ENCODE assay signal across 7 mouse cellular contexts in the genomic region with DNA sequence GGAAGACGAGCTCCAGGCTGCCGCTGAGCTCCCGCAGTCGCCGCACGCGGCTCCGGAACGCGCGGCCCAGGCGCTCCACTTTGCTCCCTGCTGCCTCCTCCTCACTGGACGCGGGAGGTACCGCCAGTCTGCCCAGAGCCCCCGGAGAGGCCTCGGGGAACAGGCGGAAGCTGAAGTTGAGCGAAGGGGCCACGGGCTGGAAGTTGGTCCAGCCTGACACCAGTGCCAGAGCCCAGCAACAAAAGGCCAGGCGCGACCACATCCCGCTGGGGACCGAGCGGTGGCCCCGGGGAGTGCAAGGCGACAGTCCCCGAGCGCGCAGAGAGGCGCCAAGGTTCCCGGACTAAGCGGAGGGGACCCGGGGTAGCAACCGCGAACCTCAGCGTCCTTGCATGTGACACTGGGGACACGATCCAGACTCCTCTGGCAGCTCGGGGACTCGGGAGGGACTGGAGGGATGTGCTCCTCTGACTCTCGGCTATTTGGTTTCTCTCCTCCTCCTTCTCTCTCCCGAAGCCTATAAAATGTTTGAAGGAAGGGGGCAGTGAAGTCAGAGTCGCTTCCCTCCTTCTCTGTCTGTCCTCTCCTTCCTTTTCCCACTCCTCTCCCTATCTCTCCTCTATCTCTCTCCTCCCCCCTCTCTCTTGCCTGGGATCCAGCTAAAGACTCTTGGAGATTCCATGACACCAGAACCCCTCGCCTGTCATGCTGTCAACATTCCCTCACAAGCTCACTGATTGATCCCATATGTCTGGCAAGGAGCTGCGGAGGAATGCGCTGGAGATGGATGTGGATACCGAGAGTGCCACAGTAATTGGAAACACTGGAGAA. TPM values are rescaled to one million over a fixed set of nuclear protein-coding genes. Genes with fewer than 3 reads are reported as not detected.
DNase-seq lines count a peak whose midpoint lies in the region; ATAC-seq and TF ChIP-seq lines count a peak whose summit lies in the region.

TSS of gene Svep1 (minus strand) at position 745 of the 831 bp plus-strand sequence.

- TF ChIP-seq POLR2A in bone marrow, adult 2 months (IDR thresholded peaks at IDR 0.05; ENCODE audit: borderline replicate concordance, control insufficient read depth, low read depth, low read length), result no peak

- peak within 1 kb of the TSS; percentile 7 for H3K4me3 ChIP-seq in bone marrow, adult 2 months (replicated peaks; ENCODE audit: control insufficient read depth, low read depth, low read length)
- peak within 1 kb of the TSS; percentile 66 for H3K4me3 ChIP-seq in embryonic facial prominence, embryonic 15.5 days (replicated peaks)
- H3K4me3 ChIP-seq in heart, postnatal 0 days (ENCODE audit: low read depth, low read length), result peak within 1 kb of the TSS; percentile 62
- peak within 1 kb of the TSS; percentile 64 for H3K4me3 ChIP-seq in stomach, embryonic 16.5 days (replicated peaks; ENCODE audit: low read length)

- peak; percentile 71 for ATAC-seq in embryonic facial prominence, embryonic 15.5 days (ENCODE audit: insufficient number of reproducible peaks, low FRiP score, low TSS enrichment, low read depth)
- peak; percentile 57 for ATAC-seq in heart, postnatal 0 days (ENCODE audit: insufficient read depth, low read depth)
- peak; percentile 21; the same call in 1 of the 2 replicates for ATAC-seq in megakaryocyte, adult 5-6 weeks (ENCODE audit: poor library complexity, severe bottlenecking)
- peak; percentile 76; the same call in 1 of the 2 replicates for ATAC-seq in stomach, embryonic 16.5 days (ENCODE audit: insufficient read depth, low FRiP score)

- H3K9ac ChIP-seq in embryonic facial prominence, embryonic 15.5 days, result peak within 1 kb of the TSS; percentile 63
- 0 out of 2 replicates have a peak within 1 kb of the TSS, but pooled peaks have one; percentile 25 for H3K9ac ChIP-seq in heart, postnatal 0 days (replicated peaks; ENCODE audit: low read depth, low read length)
- peak within 1 kb of the TSS; percentile 82 for H3K9ac ChIP-seq in stomach, embryonic 16.5 days (ENCODE audit: low read length)

- peak within 1 kb of the TSS; percentile 33; the same call in 1 of the 2 replicates for H3K27ac ChIP-seq in bone marrow, adult 2 months (ENCODE audit: control insufficient read depth, insufficient read depth, low read depth, low read length, poor library complexity)
- H3K27ac ChIP-seq in embryonic facial prominence, embryonic 15.5 days (replicated peaks), result peak within 1 kb of the TSS; percentile 90
- peak within 1 kb of the TSS; percentile 59 for H3K27ac ChIP-seq in heart, postnatal 0 days (ENCODE audit: low read depth)
- peak within 1 kb of the TSS; percentile 79 for H3K27ac ChIP-seq in stomach, embryonic 16.5 days (ENCODE audit: low read length)

- no peaks in the 10 kb centered on the region for H3K36me3 ChIP-seq in embryonic facial prominence, embryonic 15.5 days
- H3K36me3 ChIP-seq in heart, postnatal 0 days (replicated peaks; ENCODE audit: control insufficient read depth, insufficient read depth, low read length), result no peaks in the 10 kb centered on the region
- no peaks in the 10 kb centered on the region for H3K36me3 ChIP-seq in stomach, embryonic 16.5 days (ENCODE audit: control insufficient read depth, insufficient read depth, low read length)

- H3K4me1 ChIP-seq in bone marrow, adult 2 months (ENCODE audit: control insufficient read depth, insufficient read depth, low read length), result no peaks in the 10 kb centered on the region
- H3K4me1 ChIP-seq in embryonic facial prominence, embryonic 15.5 days, result peaks cover 24% of the 10 kb centered on the region
- no peaks in the 10 kb centered on the region for H3K4me1 ChIP-seq in heart, postnatal 0 days (ENCODE audit: control insufficient read depth, insufficient read depth)
- H3K4me1 ChIP-seq in stomach, embryonic 16.5 days (ENCODE audit: control insufficient read depth, insufficient read depth, low read length), result no peaks in the 10 kb centered on the region; the same call in 1 of the 2 replicates

- H3K27me3 ChIP-seq in embryonic facial prominence, embryonic 15.5 days, result peaks cover 6% of the 10 kb centered on the region; the same call in 1 of the 2 replicates
- peaks cover 69% of the 10 kb centered on the region for H3K27me3 ChIP-seq in heart, postnatal 0 days (ENCODE audit: control insufficient read depth, insufficient read depth, low read length)
- H3K27me3 ChIP-seq in stomach, embryonic 16.5 days (ENCODE audit: control insufficient read depth, insufficient read depth, low read length), result peaks cover 11% of the 10 kb centered on the region

- 4% methylated on average over 47 of the region's 47 CpGs for WGBS in bone marrow, adult 2 months
- WGBS in embryonic facial prominence, embryonic 15.5 days, result under 1% methylated on average over 47 of the region's 47 CpGs
- under 1% methylated on average over 47 of the region's 47 CpGs for WGBS in heart, postnatal 0 days
- WGBS in stomach, embryonic 16.5 days, result 1% methylated on average over 47 of the region's 47 CpGs

- no peak for TF ChIP-seq EP300 in heart, postnatal 0 days (IDR thresholded peaks at IDR 0.05; ENCODE audit: low read depth)

- peak; percentile 96 for DNase-seq in NIH3T3 (ENCODE audit: low read depth)
- peak; percentile 11 for DNase-seq in heart, postnatal 0 days (ENCODE audit: low spot score)
- peak; percentile 36 to 39 for DNase-seq in kidney, postnatal 36 days

- no peaks in the 10 kb centered on the region for H3K9me3 ChIP-seq in embryonic facial prominence, embryonic 15.5 days (replicated peaks)
- H3K9me3 ChIP-seq in heart, postnatal 0 days (replicated peaks; ENCODE audit: control insufficient read depth, low read length), result no peaks in the 10 kb centered on the region
- H3K9me3 ChIP-seq in stomach, embryonic 16.5 days (replicated peaks; ENCODE audit: control insufficient read depth, low read length), result no peaks in the 10 kb centered on the region

- peak within 1 kb of the TSS; percentile 84 for H3K4me2 ChIP-seq in embryonic facial prominence, embryonic 15.5 days (replicated peaks)
- peak within 1 kb of the TSS; percentile 69 for H3K4me2 ChIP-seq in heart, postnatal 0 days (ENCODE audit: low read depth, low read length)
- H3K4me2 ChIP-seq in stomach, embryonic 16.5 days (ENCODE audit: low read depth, low read length), result peak within 1 kb of the TSS; percentile 82

- TF ChIP-seq CTCF in bone marrow, adult 2 months (IDR thresholded peaks at IDR 0.05; ENCODE audit: control insufficient read depth, insufficient read depth, low read length), result no peak
- TF ChIP-seq CTCF in heart, postnatal 0 days (IDR thresholded peaks at IDR 0.05; ENCODE audit: low read depth), result no peak

RNA-seq across cellular contexts. Expression of gene Svep1, which starts in this region (rescaled TPM):
- polyA plus RNA-seq in bone marrow, adult 2 months (2011; ENCODE audit: insufficient read depth, insufficient read length, low replicate concordance, missing spikeins), result 0.99 and 1.3 TPM in 2 replicates
- polyA plus RNA-seq in embryonic facial prominence, embryonic 15.5 days (2015; fragmentation: Nextera tagmentation; extraction: Ambion mirVana), result 9.3 and 10.9 TPM in 2 replicates
- 5.1 and 6.4 TPM in 2 replicates for total RNA-seq in heart, postnatal 0 days (2014; rRNA removed; ENCODE audit: low replicate concordance)
- 0.52 and 0.86 TPM in 2 replicates for polyA plus RNA-seq in heart, postnatal 0 days (2015; fragmentation: Nextera tagmentation; extraction: Ambion mirVana)
- 0.43 TPM in 1 of 2 replicates, not detected in the other for total RNA-seq in megakaryocyte, adult 5-6 weeks (2015)
- total RNA-seq in megakaryocyte, adult 5-6 weeks (2017), result 0.04 and 0.07 TPM in 2 replicates
- polyA plus RNA-seq in stomach, embryonic 16.5 days (2015; fragmentation: Nextera tagmentation; extraction: Ambion mirVana), result 5.3 and 5.7 TPM in 2 replicates

Comparison
In these comparisons a context has a peak if more than half of its experiments do, and no peak if none do; other contexts are left out.
1. Peak in every context shown above with its lines: DNase-seq, ATAC-seq, H3K4me3 ChIP-seq and H3K27ac ChIP-seq.
2. Peak in ATAC-seq in megakaryocyte, adult 5-6 weeks; RNA of the gene not detected or under 1 TPM.
3. DNase-seq: peak in every context shown above with its lines; median percentile 96 in NIH3T3; 38 in kidney, postnatal 36 days; 11 in heart, postnatal 0 days.
4. H3K27ac ChIP-seq: peak in every context shown above with its lines; median percentile 90 in embryonic facial prominence, embryonic 15.5 days; 79 in stomach, embryonic 16.5 days; 59 in heart, postnatal 0 days; 33 in bone marrow, adult 2 months.
5. H3K4me3 ChIP-seq: peak in every context shown above with its lines; median percentile 66 in embryonic facial prominence, embryonic 15.5 days; 64 in stomach, embryonic 16.5 days; 62 in heart, postnatal 0 days; 7 in bone marrow, adult 2 months.
6. ATAC-seq: peak in every context shown above with its lines; median percentile 76 in stomach, embryonic 16.5 days; 71 in embryonic facial prominence, embryonic 15.5 days; 57 in heart, postnatal 0 days; 21 in megakaryocyte, adult 5-6 weeks.
7. H3K9ac ChIP-seq: peak in every context shown above with its lines; median percentile 82 in stomach, embryonic 16.5 days; 63 in embryonic facial prominence, embryonic 15.5 days; 25 in heart, postnatal 0 days.